Mouse (Mus musculus) liver, embryonic 14.5 days (tissue): ENCODE data around the gene Steap1.

ENCODE experiments used
- CTCF ChIP-seq: IDR thresholded peaks from 2 replicates; pipeline ENCODE4 v1.5.1; 2016; ENCODE audit warnings: antibody characterized with exemption, low read depth, control low read depth
- EP300 ChIP-seq: IDR thresholded peaks from 2 replicates; pipeline ENCODE4 v1.6.1; 2016; ENCODE audit warnings: antibody characterized with exemption, low read depth

- TF ChIP-seq CTCF (no peak), EP300 (no peak)
These were observed 38.1 kb downstream of the Steap1 start for GRCm38 (mm10) chr5:5711032-5711431.
